Comparison of ENCODE assay signal across 8 mouse cellular contexts in the genomic region with DNA sequence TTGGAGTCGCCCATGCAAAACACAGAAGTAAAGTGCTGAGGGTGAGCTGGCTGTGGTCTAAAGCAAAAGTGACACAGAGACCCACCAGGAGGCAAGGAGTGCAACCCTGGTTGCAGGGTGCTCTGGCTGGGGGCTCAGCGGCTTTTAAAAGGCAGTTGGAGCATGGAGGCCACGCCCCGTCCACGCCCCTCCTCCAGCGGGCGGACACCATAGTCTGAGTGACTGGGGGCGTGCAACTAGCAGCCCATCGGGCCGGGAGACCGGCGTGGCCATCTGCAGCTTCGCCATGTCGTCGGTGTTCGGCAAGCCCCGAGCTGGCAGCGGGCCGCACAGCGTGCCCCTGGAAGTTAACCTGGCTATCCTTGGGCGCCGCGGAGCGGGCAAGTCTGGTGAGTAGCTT. TPM values are rescaled to one million over a fixed set of nuclear protein-coding genes. Genes with fewer than 3 reads are reported as not detected.
DNase-seq lines count a peak whose midpoint lies in the region; ATAC-seq and TF ChIP-seq lines count a peak whose summit lies in the region.

Gene Rasl12, plus strand, starts transcription at position 228 of the 400 bp plus-strand sequence.

- peaks cover 9% of the 10 kb centered on the region for H3K4me1 ChIP-seq in E14TG2a.4 (replicated peaks; ENCODE audit: low read depth, low read length)
- H3K4me1 ChIP-seq in brown adipose tissue, adult 24 weeks (ENCODE audit: control insufficient read depth, insufficient read depth, insufficient read length, low read length) = peaks cover 12% of the 10 kb centered on the region
- 0 out of 2 replicates have a peak, but pooled peaks cover 3% of the 10 kb centered on the region for H3K4me1 ChIP-seq in forebrain, embryonic 11.5 days (replicated peaks; ENCODE audit: control insufficient read depth, insufficient read depth, low read length)
- peaks cover 16% of the 10 kb centered on the region for H3K4me1 ChIP-seq in heart, embryonic 15.5 days (replicated peaks)
- H3K4me1 ChIP-seq in liver, embryonic 16.5 days (ENCODE audit: control insufficient read depth, low read depth, low read length) = peaks cover 4% of the 10 kb centered on the region
- H3K4me1 ChIP-seq in neural tube, embryonic 12.5 days = peaks cover 11% of the 10 kb centered on the region

- TF ChIP-seq CTCF in E14TG2a.4 (conservative IDR thresholded peaks at IDR 0.05; ENCODE audit: low read length) = no peak

- DNase-seq in forebrain, embryonic 11.5 days (ENCODE audit: low spot score) = peak; percentile 90
- peak; percentile 89 for DNase-seq in kidney, postnatal 10 days
- peak; percentile 91 for DNase-seq in testis, postnatal 10 days (ENCODE audit: low spot score)

- no peaks in the 10 kb centered on the region for H3K36me3 ChIP-seq in E14TG2a.4 (ENCODE audit: insufficient read depth, low read length)
- no peaks in the 10 kb centered on the region for H3K36me3 ChIP-seq in forebrain, embryonic 11.5 days (ENCODE audit: control insufficient read depth, insufficient read depth, low read length)
- H3K36me3 ChIP-seq in heart, embryonic 15.5 days = no peaks in the 10 kb centered on the region
- H3K36me3 ChIP-seq in liver, embryonic 16.5 days (ENCODE audit: control insufficient read depth, insufficient read depth) = no peaks in the 10 kb centered on the region
- no peaks in the 10 kb centered on the region for H3K36me3 ChIP-seq in neural tube, embryonic 12.5 days

- no peaks in the 10 kb centered on the region for H3K9me3 ChIP-seq in E14TG2a.4 (ENCODE audit: low read length)
- no peaks in the 10 kb centered on the region for H3K9me3 ChIP-seq in forebrain, embryonic 11.5 days (ENCODE audit: control insufficient read depth, low read length)
- H3K9me3 ChIP-seq in heart, embryonic 15.5 days (replicated peaks) = no peaks in the 10 kb centered on the region
- H3K9me3 ChIP-seq in liver, embryonic 16.5 days (replicated peaks; ENCODE audit: control insufficient read depth, low read length) = no peaks in the 10 kb centered on the region
- no peaks in the 10 kb centered on the region for H3K9me3 ChIP-seq in neural tube, embryonic 12.5 days

- H3K27me3 ChIP-seq in E14TG2a.4 (ENCODE audit: insufficient read depth, low read length) = peaks cover 71% of the 10 kb centered on the region
- no peaks in the 10 kb centered on the region for H3K27me3 ChIP-seq in forebrain, embryonic 11.5 days (ENCODE audit: control insufficient read depth, insufficient read depth, low read length)
- H3K27me3 ChIP-seq in heart, embryonic 15.5 days = no peaks in the 10 kb centered on the region
- peaks cover 3% of the 10 kb centered on the region for H3K27me3 ChIP-seq in liver, embryonic 16.5 days (ENCODE audit: control insufficient read depth, insufficient read depth, low read depth, low read length)
- 0 out of 2 replicates have a peak, but pooled peaks cover 4% of the 10 kb centered on the region for H3K27me3 ChIP-seq in neural tube, embryonic 12.5 days (replicated peaks)

- H3K27ac ChIP-seq in brown adipose tissue, adult 24 weeks (replicated peaks; ENCODE audit: low read depth, low read length) = peak within 1 kb of the TSS; percentile 93
- H3K27ac ChIP-seq in forebrain, embryonic 11.5 days (ENCODE audit: low read depth, low read length) = no peak within 1 kb of the TSS
- H3K27ac ChIP-seq in heart, embryonic 15.5 days = 0 out of 2 replicates have a peak within 1 kb of the TSS, but pooled peaks have one; percentile 22
- no peak within 1 kb of the TSS for H3K27ac ChIP-seq in liver, embryonic 16.5 days (ENCODE audit: low read length)
- no peak within 1 kb of the TSS for H3K27ac ChIP-seq in neural tube, embryonic 12.5 days

- H3K4me2 ChIP-seq in forebrain, embryonic 11.5 days (ENCODE audit: low read depth, low read length, severe bottlenecking) = peak within 1 kb of the TSS; percentile 79
- peak within 1 kb of the TSS; percentile 95 for H3K4me2 ChIP-seq in heart, embryonic 15.5 days
- peak within 1 kb of the TSS; percentile 69 for H3K4me2 ChIP-seq in liver, embryonic 16.5 days (ENCODE audit: low read depth, low read length)
- H3K4me2 ChIP-seq in neural tube, embryonic 12.5 days (replicated peaks) = peak within 1 kb of the TSS; percentile 86

- ATAC-seq in forebrain, embryonic 11.5 days (replicated peaks; ENCODE audit: low FRiP score) = peak; percentile 78
- peak; percentile 62 for ATAC-seq in heart, embryonic 15.5 days (replicated peaks; ENCODE audit: insufficient number of reproducible peaks, insufficient read depth, low FRiP score, low read depth)
- ATAC-seq in liver, embryonic 16.5 days (ENCODE audit: low read depth) = 0 out of 2 replicates have a peak, but pooled peaks have one; percentile 54
- 0 out of 2 replicates have a peak, but pooled peaks have one; percentile 44 for ATAC-seq in neural tube, embryonic 12.5 days (ENCODE audit: low FRiP score, low read depth)

- under 1% methylated on average over 24 of the region's 24 CpGs for WGBS in forebrain, embryonic 11.5 days
- WGBS in heart, embryonic 15.5 days = 1% methylated on average over 24 of the region's 24 CpGs
- under 1% methylated on average over 24 of the region's 24 CpGs for WGBS in liver, embryonic 16.5 days (ENCODE audit: insufficient replicate concordance)
- under 1% methylated on average over 24 of the region's 24 CpGs for WGBS in neural tube, embryonic 12.5 days

- H3K9ac ChIP-seq in forebrain, embryonic 11.5 days (ENCODE audit: low read length) = peak within 1 kb of the TSS; percentile 61
- H3K9ac ChIP-seq in heart, embryonic 15.5 days = peak within 1 kb of the TSS; percentile 60
- no peak within 1 kb of the TSS for H3K9ac ChIP-seq in liver, embryonic 16.5 days (ENCODE audit: low read depth, low read length)
- peak within 1 kb of the TSS; percentile 65 for H3K9ac ChIP-seq in neural tube, embryonic 12.5 days

- H3K4me3 ChIP-seq in E14TG2a.4 (replicated peaks; ENCODE audit: low read length) = peak within 1 kb of the TSS; percentile 72
- H3K4me3 ChIP-seq in brown adipose tissue, adult 24 weeks (ENCODE audit: insufficient read depth, low read depth, low read length) = peak within 1 kb of the TSS; percentile 76
- peak within 1 kb of the TSS; percentile 41 for H3K4me3 ChIP-seq in forebrain, embryonic 11.5 days (ENCODE audit: low read depth, low read length)
- H3K4me3 ChIP-seq in heart, embryonic 15.5 days = peak within 1 kb of the TSS; percentile 62
- H3K4me3 ChIP-seq in liver, embryonic 16.5 days (ENCODE audit: low read depth, low read length) = peak within 1 kb of the TSS; percentile 51
- H3K4me3 ChIP-seq in neural tube, embryonic 12.5 days = peak within 1 kb of the TSS; percentile 45

RNA-seq across cellular contexts. Expression of gene Rasl12, which starts in this region (rescaled TPM):
- polyA plus RNA-seq in brown adipose tissue, adult 24 weeks (2012; ENCODE audit: insufficient read depth, insufficient read length, missing spikeins) = 138 and 139 TPM in 2 replicates
- polyA plus RNA-seq in forebrain, embryonic 11.5 days (2014; fragmentation: Nextera tagmentation; extraction: Ambion mirVana) = 6.7 and 7.2 TPM in 2 replicates
- polyA plus RNA-seq in heart, embryonic 15.5 days (2015; fragmentation: Nextera tagmentation; extraction: Ambion mirVana) = 7.6 and 8.9 TPM in 2 replicates
- 0.23 and 0.34 TPM in 2 replicates for polyA plus RNA-seq in liver, embryonic 16.5 days (2015; fragmentation: Nextera tagmentation; extraction: Ambion mirVana)
- 6.6 and 8.3 TPM in 2 replicates for polyA plus RNA-seq in neural tube, embryonic 12.5 days (2016; fragmentation: Nextera tagmentation; extraction: Ambion mirVana)

Comparison
In these comparisons a context has a peak if more than half of its experiments do, and no peak if none do; other contexts are left out.
1. RNA of gene Rasl12 (polyA plus RNA-seq): 138 to 139 TPM in brown adipose tissue, adult 24 weeks; 6.6 to 8.3 TPM in neural tube, embryonic 12.5 days, 7.6 to 8.9 TPM in heart, embryonic 15.5 days, 6.7 to 7.2 TPM in forebrain, embryonic 11.5 days and 0.23 to 0.34 TPM in liver, embryonic 16.5 days; every median in the first group is over 10 times any median in the second.
2. Peak in ATAC-seq, H3K4me3 ChIP-seq and H3K4me2 ChIP-seq in liver, embryonic 16.5 days; RNA of the gene not detected or under 1 TPM.
3. H3K27ac ChIP-seq: peak in brown adipose tissue, adult 24 weeks (single experiment) and heart, embryonic 15.5 days (single experiment); none in forebrain, embryonic 11.5 days (single experiment), liver, embryonic 16.5 days (single experiment) and neural tube, embryonic 12.5 days (single experiment).
4. Peak in every context shown above with its lines, with median percentiles within 50 percentile points of each other: H3K4me3 ChIP-seq, ATAC-seq, DNase-seq and H3K4me2 ChIP-seq.